Mouse (Mus musculus) brain, embryonic 14.5 days (tissue): ENCODE measurements at regions not wholly inside any gene's neighbourhood (a gene's known extent, or its start where the extent isn't known, plus 50 kb on each side); places are given as distances from the start of the nearest gene placed in this dataset.

ENCODE experiments used
- CTCF ChIP-seq: fragments of 200-500 bp; IDR thresholded peaks from 2 replicates; pipeline ENCODE4 v1.5.1; 2012; ENCODE audit warnings: inconsistent platforms, mild to moderate bottlenecking, moderate library complexity, borderline replicate concordance; ENCODE audit not compliant: insufficient read depth, insufficient read length; ENCODE audit errors: extremely low read depth
- POLR2A ChIP-seq: fragments of 200-500 bp; IDR thresholded peaks from 2 replicates; pipeline ENCODE4 v1.6.1; 2012; ENCODE audit warnings: mild to moderate bottlenecking, inconsistent platforms, borderline replicate concordance; ENCODE audit not compliant: poor library complexity, insufficient read depth, insufficient read length, severe bottlenecking; ENCODE audit errors: extremely low read depth

DNA sequence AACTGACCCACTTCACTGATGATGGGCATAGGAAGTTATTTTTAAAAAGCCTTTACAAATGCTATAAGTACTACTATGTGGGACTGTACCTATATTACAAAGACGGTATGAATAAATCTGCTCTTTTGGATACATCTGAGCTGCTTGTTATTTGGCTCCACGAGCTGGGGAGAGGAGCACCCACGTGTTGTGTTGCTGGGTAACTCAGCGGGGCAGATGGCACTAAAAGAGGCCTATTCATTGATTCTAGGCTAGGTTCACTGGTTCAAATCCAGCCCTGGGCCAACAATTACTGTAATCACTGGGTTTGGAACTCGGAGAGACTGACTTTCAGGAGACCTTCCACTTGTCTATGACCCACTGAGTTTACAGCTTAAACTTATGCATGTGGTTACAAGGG lies 176.0 kb upstream of the Cadm1 start:
- TF ChIP-seq CTCF (no peak), POLR2A (no peak)
